Mouse (Mus musculus): ENCODE data around the gene Zfp60. TPM values are rescaled to one million over a fixed set of nuclear protein-coding genes. Genes with fewer than 3 reads are reported as not detected.
"Not testable (repeated sequence)": the region's sequence is repeated elsewhere in the genome, so short reads cannot be mapped to it uniquely, and the experiment has no call there.

Gene Zfp60
- total RNA-seq, 2 experiments from 2014 or later, result 33.6 to 36.7 TPM

- DNase-seq (ENCODE audit: low spot score in 2 of 2), result no peak
- intact Hi-C loops (cut with DNase I), result no loop called here
Observed at GRCm38 (mm10) chr7:27765176-27765886, 34.1 kb downstream of the Zfp60 start.

GRCm38 (mm10) chr7:27789306-27789705 is 58.1 kb downstream of the Zfp60 start:
- intact Hi-C loops (cut with DNase I), result no loop called here
- DNase-seq (ENCODE audit: low spot score in 2 of 2), result no peak

- intact Hi-C loops (cut with DNase I); DNase-seq (ENCODE audit: low spot score in 2 of 2): not testable (repeated sequence)
Observed at GRCm38 (mm10) chr7:27793865-27794264, 62.7 kb downstream of the Zfp60 start.

GRCm38 (mm10) chr7:27794566-27794965 is 63.4 kb downstream of the Zfp60 start:
- DNase-seq (ENCODE audit: low spot score in 2 of 2), result no peak
- intact Hi-C loops (cut with DNase I), result no loop called here

GRCm38 (mm10) chr7:27797906-27798811 is 67.0 kb downstream of the Zfp60 start:
- no peak for DNase-seq (ENCODE audit: low spot score in 2 of 2)
- intact Hi-C loops (cut with DNase I), result no loop called here

- DNase-seq (ENCODE audit: low spot score in 2 of 2), result no peak
- intact Hi-C loops (cut with DNase I), result loop anchor here (5.0 kb wide), 1 partner anchor 69 kb away; the partner anchor contains the start of gene Zfp60
Observed at GRCm38 (mm10) chr7:27801137-27801536, 69.9 kb downstream of the Zfp60 start.

- no peak for DNase-seq (ENCODE audit: low spot score in 2 of 2)
- intact Hi-C loops (cut with DNase I), result loop anchor here (5.0 kb wide), 1 partner anchor 71 kb away; the partner anchor contains the start of gene Zfp60
Observed at GRCm38 (mm10) chr7:27802986-27803385, 71.8 kb downstream of the Zfp60 start.

Other genes starting within 250 kb of the Zfp60 start
- gene Sertad1, start 244.5 kb upstream of the Zfp60 start, total RNA-seq (2021), result 10 to 100 TPM; 17.2 to 20.0 TPM
- under 1 TPM; 0.25 to 0.48 TPM for gene Prx, start 232.1 kb upstream of the Zfp60 start, total RNA-seq (2021)
- gene Hipk4, start 208.1 kb upstream of the Zfp60 start, total RNA-seq (2021), result under 1 TPM in 1 of 2 experiments, not detected in 1; 0.22 TPM
- gene Pld3, start 178.2 kb upstream of the Zfp60 start, total RNA-seq (2021), result 100 to 1,000 TPM; 818 to 936 TPM
- gene 2310022A10Rik, start 178.2 kb upstream of the Zfp60 start, total RNA-seq (2021), result 10 to 100 TPM; 29.4 to 31.1 TPM
- 100 to 1,000 TPM; 113 to 124 TPM for gene Akt2, start 139.8 kb upstream of the Zfp60 start, total RNA-seq (2021)
- gene Ttc9b, start 77.5 kb upstream of the Zfp60 start, total RNA-seq (2021), result 100 to 1,000 TPM; 113 to 155 TPM
- gene Map3k10, start 56.8 kb upstream of the Zfp60 start, total RNA-seq (2021), result 100 to 1,000 TPM; 213 to 246 TPM
- gene Zfp607b, start 42.0 kb upstream of the Zfp60 start, total RNA-seq (2021), result 10 to 100 TPM in 1 of 2 experiments, 1 to 10 TPM in 1; 8.1 to 10.7 TPM
- gene Zfp626, start 75.8 kb downstream of the Zfp60 start, total RNA-seq (2021), result 10 to 100 TPM in 1 of 2 experiments, 1 to 10 TPM in 1; 8.8 to 10.4 TPM
- gene Zfp59, start 107.2 kb downstream of the Zfp60 start, total RNA-seq (2021), result 1 to 10 TPM; 5.2 TPM
- 1 to 10 TPM; 1.7 to 2.2 TPM for gene Zfp607a, start 126.1 kb downstream of the Zfp60 start, total RNA-seq (2021)
- gene Zfp974, start 198.1 kb downstream of the Zfp60 start, total RNA-seq (2021), result 10 to 100 TPM; 11.3 to 16.3 TPM
- gene Zfp780b, start 247.8 kb downstream of the Zfp60 start, total RNA-seq (2021), result 10 to 100 TPM; 17.8 to 22.9 TPM